Mouse (Mus musculus) kidney, postnatal 25 days (tissue): ENCODE data around the gene Areg.

ENCODE experiments used
- DNase-seq, 2 experiments: peaks; one replicate each; pipeline ENCODE4 v3.0.0; 2021; ENCODE audit warnings: mixed read lengths in 2 of 2

Areg gene

GRCm38 (mm10) chr5:91176397-91176796 lies 37.0 kb downstream of the Areg start:
- no peak for DNase-seq

- DNase-seq = no peak
These were observed 55.2 kb downstream of the Areg start for GRCm38 (mm10) chr5:91194572-91194971.
